Mouse (Mus musculus): ENCODE measurements around the gene Ssbp3. TPM values are rescaled to one million over a fixed set of nuclear protein-coding genes. Genes with fewer than 3 reads are reported as not detected.

Ssbp3 gene
- total RNA-seq, 1 experiment: 42.6 TPM

DNA sequence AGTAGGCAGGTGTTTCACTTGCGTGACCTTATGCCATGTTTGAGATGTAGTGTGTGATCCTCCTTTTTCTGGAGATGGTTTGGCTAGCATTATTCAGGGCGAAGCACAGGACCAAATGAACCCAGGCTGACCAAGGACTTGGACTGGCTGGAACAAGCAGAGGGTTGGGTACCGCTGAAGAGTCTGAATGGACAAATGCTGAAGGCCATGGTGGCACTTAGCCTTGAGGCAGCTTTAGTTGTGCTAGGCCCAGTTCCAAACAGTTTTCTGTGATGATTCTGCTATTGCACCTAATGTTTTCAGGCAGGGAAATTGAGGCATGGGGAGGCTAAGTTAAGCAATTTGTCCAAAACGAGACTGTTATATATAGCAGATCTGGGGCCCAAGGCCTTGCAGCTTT is 61.6 kb downstream of the Ssbp3 start:
- TF ChIP-seq ZNF384 (IDR thresholded peaks at IDR 0.05; ENCODE audit: low read depth, low read length) (no peak), CHD2 (IDR thresholded peaks at IDR 0.05; ENCODE audit: low read depth, low read length) (no peak), MAFK (IDR thresholded peaks at IDR 0.05; ENCODE audit: insufficient read depth, low read depth, low read length) (no peak), ZC3H11A (IDR thresholded peaks at IDR 0.05; ENCODE audit: borderline replicate concordance, low read depth, low read length) (no peak), HCFC1 (IDR thresholded peaks at IDR 0.05; ENCODE audit: borderline replicate concordance, insufficient read depth, low read length) (no peak)
- DNase-seq (ENCODE audit: low read depth, low spot score): no peak
- H3K9ac ChIP-seq (ENCODE audit: insufficient read depth, low read depth, low read length, poor library complexity, severe bottlenecking): no peak overlapping the region
- H3K27ac ChIP-seq (ENCODE audit: insufficient read depth, low read depth, low read length, poor library complexity, severe bottlenecking): no peak overlapping the region
- H3K4me1 ChIP-seq (ENCODE audit: control insufficient read depth in 2 of 2, insufficient read depth in 2 of 2, low read length in 2 of 2, poor library complexity in 1 of 2): peaks cover 6 to 10% of the 10 kb centered on the region in 2 experiments; a peak in 2 of 4 replicates
- H3K9me3 ChIP-seq (ENCODE audit: control insufficient read depth, insufficient read depth, low read depth, low read length): no peaks in the 10 kb centered on the region
- in situ Hi-C loops (cut with MboI; ENCODE audit: low sequenced_read_pairs in 2 of 2, unreplicated experiment in 2 of 2): no loop called here
- peaks cover 1% of the 10 kb centered on the region; the same call in 1 of the 2 replicates for H3K36me3 ChIP-seq (ENCODE audit: control insufficient read depth, insufficient read depth, low read length, poor library complexity, severe bottlenecking)
- no peak overlapping the region for H3K4me3 ChIP-seq (ENCODE audit: insufficient read depth in 1 of 2, low read depth in 1 of 2, low read length in 2 of 2, poor library complexity in 1 of 2, severe bottlenecking in 1 of 2)

DNA sequence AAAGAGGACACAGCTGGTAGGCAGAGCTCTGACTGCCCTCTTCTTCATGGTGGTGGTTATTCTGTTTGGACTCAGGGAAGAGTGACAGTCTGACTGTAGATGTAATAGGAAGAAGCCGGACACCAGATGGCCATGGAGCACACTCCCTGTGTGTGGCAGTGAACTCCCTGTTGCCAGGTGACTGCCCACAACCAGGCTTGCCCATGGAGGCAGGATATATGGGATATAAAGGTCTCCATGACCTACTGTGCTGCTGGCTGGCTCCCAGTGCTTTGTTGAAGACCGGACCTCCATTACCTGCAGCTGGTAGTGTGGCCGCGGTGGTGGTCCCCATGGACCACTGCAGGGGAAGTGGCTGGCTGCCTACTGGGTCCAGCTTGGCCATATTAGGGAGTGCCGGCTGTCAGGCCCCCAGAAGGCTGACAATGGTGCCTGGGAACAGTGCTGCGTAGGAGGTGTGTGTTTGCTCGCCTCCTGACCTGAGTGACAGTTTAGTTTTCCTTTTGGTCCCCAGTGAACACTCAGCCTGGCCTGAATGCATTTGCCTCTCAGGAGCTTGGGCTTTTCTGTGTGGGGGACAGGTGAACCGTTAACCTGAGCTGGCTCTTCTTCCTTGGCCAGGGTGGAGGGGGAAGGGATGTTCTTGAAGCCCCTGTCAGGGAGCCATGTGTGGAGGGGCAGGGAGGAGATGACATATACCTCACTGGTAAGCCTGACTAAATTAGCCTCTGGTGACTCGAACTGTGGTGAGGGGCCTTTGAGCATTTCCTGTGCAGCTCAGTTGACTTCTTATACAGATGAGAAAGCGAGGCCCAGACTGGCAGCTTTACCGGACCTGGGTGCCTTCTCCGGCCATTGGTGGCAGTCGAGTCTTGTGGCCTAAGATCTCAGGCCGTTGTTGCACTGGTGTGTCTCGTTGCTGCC is 62.2 kb downstream of the Ssbp3 start:
- no peaks in the 10 kb centered on the region for H3K9me3 ChIP-seq (ENCODE audit: control insufficient read depth, insufficient read depth, low read depth, low read length)
- peaks cover 1% of the 10 kb centered on the region; the same call in 1 of the 2 replicates for H3K36me3 ChIP-seq (ENCODE audit: control insufficient read depth, insufficient read depth, low read length, poor library complexity, severe bottlenecking)
- H3K4me1 ChIP-seq (ENCODE audit: control insufficient read depth in 2 of 2, insufficient read depth in 2 of 2, low read length in 2 of 2, poor library complexity in 1 of 2): peaks cover 12 to 14% of the 10 kb centered on the region in 2 experiments; a peak in 3 of 4 replicates
- in situ Hi-C loops (cut with MboI; ENCODE audit: low sequenced_read_pairs in 2 of 2, unreplicated experiment in 2 of 2): no loop called here
- H3K4me3 ChIP-seq (ENCODE audit: insufficient read depth in 1 of 2, low read depth in 1 of 2, low read length in 2 of 2, poor library complexity in 1 of 2, severe bottlenecking in 1 of 2): no peak overlapping the region
- no peak overlapping the region for H3K9ac ChIP-seq (ENCODE audit: insufficient read depth, low read depth, low read length, poor library complexity, severe bottlenecking)
- no peak overlapping the region for H3K27ac ChIP-seq (ENCODE audit: insufficient read depth, low read depth, low read length, poor library complexity, severe bottlenecking)
- DNase-seq (ENCODE audit: low read depth, low spot score): no peak
- TF ChIP-seq MAFK (IDR thresholded peaks at IDR 0.05; ENCODE audit: insufficient read depth, low read depth, low read length) (no peak), CHD2 (IDR thresholded peaks at IDR 0.05; ENCODE audit: low read depth, low read length) (no peak), HCFC1 (IDR thresholded peaks at IDR 0.05; ENCODE audit: borderline replicate concordance, insufficient read depth, low read length) (no peak), ZC3H11A (IDR thresholded peaks at IDR 0.05; ENCODE audit: borderline replicate concordance, low read depth, low read length) (no peak), ZNF384 (IDR thresholded peaks at IDR 0.05; ENCODE audit: low read depth, low read length) (no peak)

DNA sequence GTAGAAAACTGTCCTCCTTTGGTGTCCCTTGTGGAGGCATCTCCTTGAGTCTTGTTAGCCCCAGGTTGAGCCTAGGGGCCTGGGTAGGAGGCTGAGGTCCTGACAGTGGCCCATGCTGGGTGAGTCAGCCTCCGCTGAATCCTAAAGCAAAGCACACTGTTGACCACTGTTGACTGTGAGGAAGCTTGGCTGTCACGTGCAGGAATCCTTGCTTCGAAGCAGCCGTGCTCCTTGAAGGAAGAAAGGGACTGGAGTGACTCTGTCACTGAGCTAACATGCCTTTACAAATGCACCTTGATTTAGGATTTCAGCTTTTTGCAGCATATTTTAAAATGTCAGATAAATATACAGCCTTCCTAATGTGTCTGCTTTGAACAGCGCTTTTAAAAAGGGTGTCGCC is 64.8 kb downstream of the Ssbp3 start:
- H3K36me3 ChIP-seq (ENCODE audit: control insufficient read depth, insufficient read depth, low read length, poor library complexity, severe bottlenecking): peaks cover 1% of the 10 kb centered on the region; the same call in 1 of the 2 replicates
- no peak for DNase-seq (ENCODE audit: low read depth, low spot score)
- H3K4me3 ChIP-seq (ENCODE audit: insufficient read depth in 1 of 2, low read depth in 1 of 2, low read length in 2 of 2, poor library complexity in 1 of 2, severe bottlenecking in 1 of 2): no peak overlapping the region
- in situ Hi-C loops (cut with MboI; ENCODE audit: low sequenced_read_pairs in 2 of 2, unreplicated experiment in 2 of 2): no loop called here
- H3K27ac ChIP-seq (ENCODE audit: insufficient read depth, low read depth, low read length, poor library complexity, severe bottlenecking): no peak overlapping the region
- peaks cover 19 to 28% of the 10 kb centered on the region in 2 experiments; a peak in 3 of 4 replicates for H3K4me1 ChIP-seq (ENCODE audit: control insufficient read depth in 2 of 2, insufficient read depth in 2 of 2, low read length in 2 of 2, poor library complexity in 1 of 2)
- H3K9ac ChIP-seq (ENCODE audit: insufficient read depth, low read depth, low read length, poor library complexity, severe bottlenecking): no peak overlapping the region
- H3K9me3 ChIP-seq (ENCODE audit: control insufficient read depth, insufficient read depth, low read depth, low read length): no peaks in the 10 kb centered on the region
- no peak for TF ChIP-seq MAFK (IDR thresholded peaks at IDR 0.05; ENCODE audit: insufficient read depth, low read depth, low read length)
- TF ChIP-seq HCFC1 (IDR thresholded peaks at IDR 0.05; ENCODE audit: borderline replicate concordance, insufficient read depth, low read length): no peak
- no peak for TF ChIP-seq ZNF384 (IDR thresholded peaks at IDR 0.05; ENCODE audit: low read depth, low read length)
- no peak for TF ChIP-seq ZC3H11A (IDR thresholded peaks at IDR 0.05; ENCODE audit: borderline replicate concordance, low read depth, low read length)

DNA sequence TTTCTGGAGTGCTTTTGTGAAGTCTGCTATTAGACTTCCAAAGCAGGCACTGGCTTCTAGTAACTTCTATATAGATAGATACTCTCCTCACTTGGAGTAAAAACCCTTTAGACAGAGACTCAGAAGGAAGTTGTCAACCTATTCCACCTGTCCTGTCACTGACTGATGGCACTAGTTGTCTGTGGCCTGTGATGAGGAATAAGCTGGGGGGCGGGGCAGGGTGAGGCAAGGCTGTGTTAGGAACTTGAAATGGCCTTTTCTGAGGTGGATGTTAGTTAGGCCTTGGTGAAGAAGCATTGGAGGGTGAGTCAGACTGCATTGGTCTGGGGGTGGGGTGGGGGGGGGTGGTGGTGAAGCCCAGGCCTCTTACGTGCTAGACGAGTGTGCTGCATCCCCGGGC is 65.4 kb downstream of the Ssbp3 start:
- Histone ChIP-seq H3K9me3 (ENCODE audit: control insufficient read depth, insufficient read depth, low read depth, low read length) (no peaks in the 10 kb centered on the region), H3K36me3 (ENCODE audit: control insufficient read depth, insufficient read depth, low read length, poor library complexity, severe bottlenecking) (peaks cover 1% of the 10 kb centered on the region; the same call in 1 of the 2 replicates), H3K27ac (ENCODE audit: insufficient read depth, low read depth, low read length, poor library complexity, severe bottlenecking) (no peak overlapping the region), H3K4me1 (ENCODE audit: control insufficient read depth in 2 of 2, insufficient read depth in 2 of 2, low read length in 2 of 2, poor library complexity in 1 of 2) (peaks cover 19 to 31% of the 10 kb centered on the region in 2 experiments; a peak in 3 of 4 replicates), H3K9ac (ENCODE audit: insufficient read depth, low read depth, low read length, poor library complexity, severe bottlenecking) (no peak overlapping the region), H3K4me3 (ENCODE audit: insufficient read depth in 1 of 2, low read depth in 1 of 2, low read length in 2 of 2, poor library complexity in 1 of 2, severe bottlenecking in 1 of 2) (no peak overlapping the region)
- no peak for DNase-seq (ENCODE audit: low read depth, low spot score)
- in situ Hi-C loops (cut with MboI; ENCODE audit: low sequenced_read_pairs in 2 of 2, unreplicated experiment in 2 of 2): no loop called here
- TF ChIP-seq HCFC1 (IDR thresholded peaks at IDR 0.05; ENCODE audit: borderline replicate concordance, insufficient read depth, low read length): no peak
- no peak for TF ChIP-seq MAFK (IDR thresholded peaks at IDR 0.05; ENCODE audit: insufficient read depth, low read depth, low read length)
- no peak for TF ChIP-seq ZC3H11A (IDR thresholded peaks at IDR 0.05; ENCODE audit: borderline replicate concordance, low read depth, low read length)
- TF ChIP-seq CHD2 (IDR thresholded peaks at IDR 0.05; ENCODE audit: low read depth, low read length): no peak
- TF ChIP-seq ZNF384 (IDR thresholded peaks at IDR 0.05; ENCODE audit: low read depth, low read length): no peak

All from ES-E14 (cell line).